Comparison of ENCODE assay signal across 8 mouse cellular contexts in genomic region chr17:26884995-26885926, GRCm38 (mm10). TPM values are rescaled to one million over a fixed set of nuclear protein-coding genes. Genes with fewer than 3 reads are reported as not detected.
DNase-seq lines count a peak whose midpoint lies in the region; ATAC-seq lines count a peak whose summit lies in the region.

No protein-coding gene starts in this region.

- 20% methylated on average over 25 of the region's 25 CpGs for WGBS in limb, embryonic 13.5 days
- WGBS in midbrain, embryonic 14.5 days: 24% methylated on average over 25 of the region's 25 CpGs

- peak overlapping the region; percentile 75 for H3K4me2 ChIP-seq in limb, embryonic 13.5 days (replicated peaks)
- H3K4me2 ChIP-seq in midbrain, embryonic 14.5 days (ENCODE audit: low read length): peak overlapping the region; percentile 61

- H3K9ac ChIP-seq in limb, embryonic 13.5 days: peak overlapping the region; percentile 61
- H3K9ac ChIP-seq in midbrain, embryonic 14.5 days (replicated peaks; ENCODE audit: low read length): peak overlapping the region; percentile 18; the same call in 1 of the 2 replicates

- H3K9me3 ChIP-seq in limb, embryonic 13.5 days: no peaks in the 10 kb centered on the region
- no peaks in the 10 kb centered on the region for H3K9me3 ChIP-seq in midbrain, embryonic 14.5 days (ENCODE audit: control insufficient read depth, low read length)

- H3K36me3 ChIP-seq in limb, embryonic 13.5 days: no peaks in the 10 kb centered on the region
- H3K36me3 ChIP-seq in midbrain, embryonic 14.5 days (ENCODE audit: control insufficient read depth, insufficient read depth, low read length): no peaks in the 10 kb centered on the region

- peaks cover 19% of the 10 kb centered on the region for H3K4me1 ChIP-seq in limb, embryonic 13.5 days
- H3K4me1 ChIP-seq in midbrain, embryonic 14.5 days (ENCODE audit: control insufficient read depth, insufficient read depth, low read length): peaks cover 12% of the 10 kb centered on the region

- H3K27me3 ChIP-seq in limb, embryonic 13.5 days: peaks cover 25% of the 10 kb centered on the region
- peaks cover 12% of the 10 kb centered on the region; the same call in 1 of the 2 replicates for H3K27me3 ChIP-seq in midbrain, embryonic 14.5 days (ENCODE audit: control insufficient read depth, insufficient read depth, low read length)

- DNase-seq in layer of hippocampus, adult 11-12 months (ENCODE audit: low spot score): peak; percentile 70
- no peak for DNase-seq in layer of hippocampus, adult 9-10 months (ENCODE audit: low spot score)
- DNase-seq in embryo, embryonic 9.5 days (ENCODE audit: extremely low spot score): peak; percentile 77
- DNase-seq in heart, adult 18-20 months: peak; percentile 91
- DNase-seq in kidney, adult 11 months: peak; percentile 57
- DNase-seq in midbrain, embryonic 14.5 days: peak; percentile 75
- DNase-seq in spleen, adult 12 weeks (ENCODE audit: low spot score): peak; percentile 80

- peak; percentile 55 for ATAC-seq in limb, embryonic 13.5 days (ENCODE audit: low FRiP score, low read depth)
- ATAC-seq in midbrain, embryonic 14.5 days (ENCODE audit: low FRiP score, low TSS enrichment): no peak

- H3K27ac ChIP-seq in limb, embryonic 13.5 days: no peak overlapping the region
- H3K27ac ChIP-seq in midbrain, embryonic 14.5 days (replicated peaks; ENCODE audit: low read depth, low read length): no peak overlapping the region

- peak overlapping the region; percentile 48 for H3K4me3 ChIP-seq in limb, embryonic 13.5 days
- H3K4me3 ChIP-seq in midbrain, embryonic 14.5 days (replicated peaks; ENCODE audit: low read depth, low read length): peak overlapping the region; percentile 34

RNA-seq across cellular contexts. Expression of gene Kifc5b, which starts 31.6 kb away (rescaled TPM):
- 1 to 10 TPM in 1 of 2 experiments, under 1 TPM in 1; 0.37 to 1.1 TPM for total RNA-seq in heart, adult 18-20 months (2021)
- polyA plus RNA-seq in limb, embryonic 13.5 days (2015; fragmentation: Nextera tagmentation; extraction: Ambion mirVana): 9.0 and 9.6 TPM in 2 replicates
- 1.2 and 2.3 TPM in 2 replicates for polyA plus RNA-seq in midbrain, embryonic 14.5 days (2014; fragmentation: Nextera tagmentation; extraction: Ambion mirVana)

RNA-seq across cellular contexts. Expression of gene Nkx2-5, which starts 40.5 kb away (rescaled TPM):
- total RNA-seq in heart, adult 18-20 months (2021): 10 to 100 TPM; 75.6 to 79.8 TPM
- polyA plus RNA-seq in limb, embryonic 13.5 days (2015; fragmentation: Nextera tagmentation; extraction: Ambion mirVana): not detected in 2 replicates
- not detected in 2 replicates for polyA plus RNA-seq in midbrain, embryonic 14.5 days (2014; fragmentation: Nextera tagmentation; extraction: Ambion mirVana)

RNA-seq across cellular contexts. Expression of gene Phf1, which starts 47.6 kb away (rescaled TPM):
- total RNA-seq in heart, adult 18-20 months (2021): 10 to 100 TPM; 15.3 to 16.5 TPM
- polyA plus RNA-seq in limb, embryonic 13.5 days (2015; fragmentation: Nextera tagmentation; extraction: Ambion mirVana): 15.0 and 15.6 TPM in 2 replicates
- 18.2 and 24.0 TPM in 2 replicates for polyA plus RNA-seq in midbrain, embryonic 14.5 days (2014; fragmentation: Nextera tagmentation; extraction: Ambion mirVana)

RNA-seq across cellular contexts. Expression of gene Cuta, which starts 54.1 kb away (rescaled TPM):
- total RNA-seq in heart, adult 18-20 months (2021): 100 to 1,000 TPM in 1 of 2 experiments, 10 to 100 TPM in 1; 93.2 to 100 TPM
- polyA plus RNA-seq in limb, embryonic 13.5 days (2015; fragmentation: Nextera tagmentation; extraction: Ambion mirVana): 170 and 176 TPM in 2 replicates
- 99.2 and 108 TPM in 2 replicates for polyA plus RNA-seq in midbrain, embryonic 14.5 days (2014; fragmentation: Nextera tagmentation; extraction: Ambion mirVana)

RNA-seq across cellular contexts. Expression of gene Syngap1, which starts 55.8 kb away (rescaled TPM):
- total RNA-seq in heart, adult 18-20 months (2021): 1 to 10 TPM; 3.6 to 5.5 TPM
- 3.6 and 4.4 TPM in 2 replicates for polyA plus RNA-seq in limb, embryonic 13.5 days (2015; fragmentation: Nextera tagmentation; extraction: Ambion mirVana)
- 5.5 and 9.7 TPM in 2 replicates for polyA plus RNA-seq in midbrain, embryonic 14.5 days (2014; fragmentation: Nextera tagmentation; extraction: Ambion mirVana)
